Mouse (Mus musculus) ES-E14 (cell line): ENCODE measurements around the gene Desi2. TPM values are rescaled to one million over a fixed set of nuclear protein-coding genes. Genes with fewer than 3 reads are reported as not detected.

Source experiments
- DNase-seq: peaks from one replicate; pipeline ENCODE4 v3.0.0-alpha.2; 2013; ENCODE audit warnings: low read depth, low spot score
- H3K27ac ChIP-seq: 2 replicates; pipeline ENCODE4 v1.5.1; 2012; ENCODE audit warnings: low read depth, mild to moderate bottlenecking, low read length, moderate library complexity, mixed read lengths; ENCODE audit not compliant: poor library complexity, insufficient read depth, severe bottlenecking
- H3K36me3 ChIP-seq: 2 replicates; pipeline ENCODE4 v1.6.1; 2012; ENCODE audit warnings: mild to moderate bottlenecking, low read length, moderate library complexity, mixed read lengths; ENCODE audit not compliant: control insufficient read depth, poor library complexity, insufficient read depth, severe bottlenecking
- H3K4me1 ChIP-seq, 2 experiments: fragments of 150-350 bp in 1 of 2; sonication (generic) in 1 of 2; 2 replicates each; pipeline ENCODE4 v1.6.1; 2012; ENCODE audit warnings: low read length in 2 of 2, mild to moderate bottlenecking in 1 of 2, mixed read lengths in 1 of 2; ENCODE audit not compliant: control insufficient read depth in 2 of 2, insufficient read depth in 2 of 2, poor library complexity in 1 of 2
- H3K4me3 ChIP-seq, 2 experiments: fragments of 150-350 bp in 1 of 2; sonication (generic) in 1 of 2; 2 replicates each; pipeline ENCODE4 v1.5.1; 2012; ENCODE audit warnings: low read length in 2 of 2, low read depth in 1 of 2, mild to moderate bottlenecking in 1 of 2, mixed read lengths in 1 of 2; ENCODE audit not compliant: insufficient read depth in 1 of 2, poor library complexity in 1 of 2, severe bottlenecking in 1 of 2
- H3K9ac ChIP-seq: 2 replicates; pipeline ENCODE4 v1.6.1; 2012; ENCODE audit warnings: low read depth, mild to moderate bottlenecking, low read length, mixed read lengths; ENCODE audit not compliant: poor library complexity, insufficient read depth, severe bottlenecking
- H3K9me3 ChIP-seq: fragments of 150-350 bp; sonication (generic); 2 replicates; pipeline ENCODE4 v1.6.1; 2012; ENCODE audit warnings: low read depth, mild to moderate bottlenecking, low read length; ENCODE audit not compliant: control insufficient read depth, insufficient read depth
- CHD2 ChIP-seq: IDR thresholded peaks from 2 replicates; pipeline ENCODE4 v1.6.1; 2014; ENCODE audit warnings: mild to moderate bottlenecking, low read depth, low read length, inconsistent platforms
- HCFC1 ChIP-seq: IDR thresholded peaks from 2 replicates; pipeline ENCODE4 v1.6.1; 2012; ENCODE audit warnings: low read length, inconsistent platforms, borderline replicate concordance; ENCODE audit not compliant: insufficient read depth
- MAFK ChIP-seq: IDR thresholded peaks from 2 replicates; pipeline ENCODE4 v1.6.1; 2014; ENCODE audit warnings: mild to moderate bottlenecking, low read depth, low read length, inconsistent platforms; ENCODE audit not compliant: insufficient read depth
- ZC3H11A ChIP-seq: IDR thresholded peaks from 2 replicates; pipeline ENCODE4 v1.6.1; 2012; ENCODE audit warnings: low read depth, mild to moderate bottlenecking, inconsistent platforms, low read length, borderline replicate concordance
- ZNF384 ChIP-seq: IDR thresholded peaks from 2 replicates; pipeline ENCODE4 v1.6.1; 2012; ENCODE audit warnings: low read depth, low read length, inconsistent platforms
- in situ Hi-C, 2 experiments: fragments of 600-800 bp; cut with MboI; formaldehyde crosslinking; loops; one replicate each; pipeline ENCODE4 v1.15.1; 2025; ENCODE audit warnings: low sequenced_read_pairs in 2 of 2, inconsistent platforms in 1 of 2; ENCODE audit not compliant: unreplicated experiment in 2 of 2
- total RNA-seq: library from RNA; depleted of rRNA; stranded (reverse); fragments of 300-350 nt; gene quantifications from 2 replicates; pipeline ENCODE4 v1.2.3, GENCODE M21; 2012

The Desi2 gene
- total RNA-seq, 1 experiment, result 11.8 TPM

DNA sequence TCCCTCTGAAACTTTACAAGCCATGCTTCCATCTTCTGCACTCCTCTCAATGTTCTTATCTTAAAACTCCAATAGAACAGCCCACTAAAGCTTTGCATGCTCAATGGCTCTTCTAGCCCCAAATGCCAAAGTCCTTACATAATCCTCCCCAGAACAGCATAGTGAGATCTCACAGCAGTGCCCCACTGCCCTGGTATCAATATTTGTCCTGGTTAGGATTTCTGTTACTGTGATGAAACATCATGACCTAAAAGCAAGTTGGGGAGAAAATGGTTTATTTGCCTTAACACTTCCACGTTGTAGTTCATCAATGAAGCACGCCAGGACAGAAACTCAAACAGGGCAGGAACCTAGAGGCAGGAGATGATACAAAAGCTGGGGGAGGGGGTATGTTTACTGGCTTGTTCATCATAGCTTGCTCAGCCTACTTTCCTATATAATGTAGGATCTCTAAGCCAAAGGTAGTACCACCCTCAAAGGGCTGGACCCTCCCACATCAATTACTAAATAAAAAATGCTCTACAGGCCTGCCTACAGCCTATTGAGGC lies 48.8 kb downstream of the Desi2 start:
- Histone ChIP-seq H3K27ac (no peak overlapping the region), H3K9me3 (no peaks in the 10 kb centered on the region), H3K9ac (no peak overlapping the region), H3K4me1 (no peaks in the 10 kb centered on the region), H3K36me3 (no peaks in the 10 kb centered on the region; the same call in 1 of the 2 replicates), H3K4me3 (no peak overlapping the region)
- in situ Hi-C loops, result no loop called here
- DNase-seq, result no peak
- no peak for TF ChIP-seq ZC3H11A
- no peak for TF ChIP-seq ZNF384
- TF ChIP-seq MAFK, result no peak
- TF ChIP-seq CHD2, result no peak
- no peak for TF ChIP-seq HCFC1

DNA sequence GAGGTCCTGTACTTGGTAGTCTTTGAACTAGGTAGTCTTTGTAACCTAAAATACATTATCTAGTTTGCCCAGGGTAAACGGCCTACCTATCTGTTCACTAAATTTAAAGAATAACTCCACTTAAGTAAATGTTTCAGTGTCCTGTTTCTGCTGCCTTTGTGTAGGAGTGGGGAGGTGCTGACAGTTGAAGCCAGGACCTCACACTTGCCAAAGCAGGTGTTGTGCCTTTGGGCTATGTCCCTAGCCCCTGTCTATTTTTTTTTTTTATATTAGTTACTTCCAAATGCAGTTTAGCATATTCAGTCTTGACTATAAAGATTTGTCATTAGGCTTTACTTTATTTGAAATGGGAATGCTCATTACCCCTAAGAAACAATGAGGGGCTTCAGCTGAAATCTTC lies 51.5 kb downstream of the Desi2 start:
- Histone ChIP-seq H3K9ac (no peak overlapping the region), H3K36me3 (peaks cover 3% of the 10 kb centered on the region; the same call in 1 of the 2 replicates), H3K27ac (no peak overlapping the region), H3K4me3 (no peak overlapping the region), H3K4me1 (no peaks in the 10 kb centered on the region), H3K9me3 (no peaks in the 10 kb centered on the region)
- TF ChIP-seq CHD2 (no peak), ZC3H11A (no peak), MAFK (no peak), ZNF384 (no peak), HCFC1 (no peak)
- DNase-seq, result no peak
- in situ Hi-C loops, result no loop called here

DNA sequence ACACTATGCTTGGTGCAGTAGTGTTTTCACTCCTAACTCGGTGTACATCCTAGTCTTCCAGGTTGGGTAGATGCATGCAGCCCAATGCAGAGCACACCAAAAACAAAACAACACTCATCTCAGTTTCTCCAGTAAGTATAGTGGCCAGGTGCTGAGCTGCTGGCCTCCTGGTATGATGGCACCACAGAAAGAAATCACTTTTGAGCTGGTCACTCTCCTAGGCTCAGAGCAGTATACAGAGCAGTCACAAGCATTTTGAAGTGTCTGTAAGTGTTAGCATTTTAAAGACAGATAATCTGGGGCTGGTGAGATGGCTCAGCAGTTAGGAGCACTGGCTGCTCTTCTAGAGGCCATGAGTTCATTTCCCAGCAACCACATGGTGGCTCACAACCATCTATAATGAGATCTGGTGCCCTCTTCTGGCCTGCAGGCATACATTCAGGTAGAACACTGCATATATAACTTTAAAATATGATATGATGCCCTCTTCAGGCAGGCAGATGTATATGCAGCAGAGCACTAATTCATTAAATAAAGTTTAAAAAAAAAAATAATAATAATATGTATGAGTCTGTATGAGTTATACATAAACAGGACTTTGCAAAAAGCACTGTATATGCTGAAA lies 54.8 kb downstream of the Desi2 start:
- Histone ChIP-seq H3K27ac (no peak overlapping the region), H3K36me3 (peaks cover 3% of the 10 kb centered on the region; the same call in 1 of the 2 replicates), H3K4me3 (no peak overlapping the region), H3K9me3 (no peaks in the 10 kb centered on the region), H3K9ac (no peak overlapping the region), H3K4me1 (no peaks in the 10 kb centered on the region)
- TF ChIP-seq ZNF384 (no peak), CHD2 (no peak), ZC3H11A (no peak), MAFK (no peak), HCFC1 (no peak)
- no peak for DNase-seq
- in situ Hi-C loops, result no loop called here

DNA sequence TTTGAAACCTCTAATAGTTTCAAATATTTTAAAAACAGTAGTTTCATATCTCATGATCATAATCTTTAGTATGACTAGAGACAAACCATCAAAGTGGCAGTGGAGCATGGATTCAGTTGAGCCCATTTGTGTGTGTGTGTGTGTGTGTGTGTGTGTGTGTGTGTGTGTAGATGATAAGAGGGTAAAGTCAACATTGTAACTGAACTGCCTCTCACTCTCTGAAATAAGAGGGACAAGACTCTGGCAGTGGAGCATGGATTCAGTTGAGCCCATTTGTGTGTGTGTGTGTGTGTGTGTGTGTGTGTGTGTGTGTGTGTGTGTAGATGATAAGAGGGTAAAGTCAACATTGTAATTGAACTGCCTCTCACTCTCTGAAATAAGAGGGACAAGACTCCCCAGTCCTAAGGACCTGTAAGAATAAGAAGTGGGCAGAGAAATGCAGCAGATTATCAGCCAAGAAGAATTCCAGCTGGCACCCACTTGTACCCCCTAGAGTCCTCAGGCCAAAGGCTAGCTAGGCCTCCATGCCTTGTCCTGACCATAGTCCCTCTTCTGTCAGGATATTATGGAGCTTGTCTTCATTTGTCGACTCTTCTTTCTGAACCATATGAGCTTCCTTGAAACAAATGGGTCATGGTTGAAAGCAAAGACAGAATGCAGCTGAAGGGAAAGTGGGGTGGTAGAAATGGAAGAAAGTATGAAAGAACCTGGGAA lies 61.0 kb downstream of the Desi2 start:
- in situ Hi-C loops, result no loop called here
- Histone ChIP-seq H3K9ac (no peak overlapping the region), H3K9me3 (no peaks in the 10 kb centered on the region), H3K4me3 (no peak overlapping the region), H3K36me3 (peaks cover 2% of the 10 kb centered on the region; the same call in 1 of the 2 replicates), H3K4me1 (no peaks in the 10 kb centered on the region), H3K27ac (no peak overlapping the region)
- TF ChIP-seq CHD2 (no peak), HCFC1 (no peak), MAFK (no peak), ZNF384 (no peak), ZC3H11A (no peak)
- DNase-seq, result no peak
